Mouse (Mus musculus) heart, postnatal 25 days (tissue): ENCODE measurements around the gene Mtmr3. TPM values are rescaled to one million over a fixed set of nuclear protein-coding genes. Genes with fewer than 3 reads are reported as not detected.

Experiments
- DNase-seq: peaks from one replicate; pipeline ENCODE4 v3.0.0; 2022; ENCODE audit warnings: low spot score
- intact Hi-C: fragments of 180-260 bp; cut with DNase I; formaldehyde crosslinking; loops from one replicate; pipeline ENCODE4 v1.15.1; 2025
- total RNA-seq, 2 experiments: library from RNA; stranded (reverse); gene quantifications; 2 replicates each; pipeline ENCODE4 v1.2.3; 2021

Gene Mtmr3
- total RNA-seq, 2 experiments from 2014 or later, result 49.6 to 50.6 TPM

- intact Hi-C loops, result no loop called here
- DNase-seq, result no peak
Measured at GRCm38 (mm10) chr11:4543746-4544626, 50.7 kb downstream of the Mtmr3 start.

DNA sequence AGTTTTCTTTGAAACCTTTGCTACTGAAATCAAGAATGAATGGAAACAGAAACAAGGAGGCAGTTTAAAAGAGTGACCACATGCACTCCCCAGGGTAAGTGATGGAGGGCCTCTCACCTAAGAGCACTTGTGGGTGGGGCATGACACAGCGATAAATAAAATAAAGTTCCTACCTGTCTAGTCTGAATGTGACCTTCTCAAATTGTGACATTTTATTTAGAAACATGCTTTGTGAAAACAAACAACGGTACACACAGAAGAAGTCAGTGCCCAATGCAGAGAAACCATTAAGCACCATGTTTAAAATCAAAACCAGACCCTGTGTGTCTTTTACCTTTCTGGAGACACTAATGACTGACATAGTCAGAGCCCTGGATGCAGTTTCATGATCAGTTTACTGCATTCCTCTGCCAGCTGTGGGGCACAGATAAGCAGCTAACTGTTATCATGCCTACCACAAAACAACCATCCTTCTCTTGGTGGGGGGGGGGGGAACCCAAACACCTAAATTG lies 51.6 kb downstream of the Mtmr3 start:
- DNase-seq, result no peak
- intact Hi-C loops, result no loop called here

- DNase-seq, result no peak
- intact Hi-C loops, result no loop called here
Measured at GRCm38 (mm10) chr11:4536645-4537044, 58.0 kb downstream of the Mtmr3 start.

- intact Hi-C loops, result no loop called here
- no peak for DNase-seq
Measured at GRCm38 (mm10) chr11:4527132-4527531, 67.5 kb downstream of the Mtmr3 start.

GRCm38 (mm10) chr11:4522142-4522664 lies 72.5 kb downstream of the Mtmr3 start:
- intact Hi-C loops, result no loop called here
- DNase-seq, result no peak

GRCm38 (mm10) chr11:4518981-4519380 lies 75.7 kb downstream of the Mtmr3 start:
- DNase-seq, result no peak
- intact Hi-C loops, result loop anchor here (5.0 kb wide), 1 partner anchor 113 kb away; no protein-coding TSS in a partner anchor

- no peak for DNase-seq
- intact Hi-C loops, result no loop called here
Measured at GRCm38 (mm10) chr11:4507421-4507820, 87.2 kb downstream of the Mtmr3 start.

GRCm38 (mm10) chr11:4506486-4506885 lies 88.2 kb downstream of the Mtmr3 start:
- no peak for DNase-seq
- intact Hi-C loops, result no loop called here

DNA sequence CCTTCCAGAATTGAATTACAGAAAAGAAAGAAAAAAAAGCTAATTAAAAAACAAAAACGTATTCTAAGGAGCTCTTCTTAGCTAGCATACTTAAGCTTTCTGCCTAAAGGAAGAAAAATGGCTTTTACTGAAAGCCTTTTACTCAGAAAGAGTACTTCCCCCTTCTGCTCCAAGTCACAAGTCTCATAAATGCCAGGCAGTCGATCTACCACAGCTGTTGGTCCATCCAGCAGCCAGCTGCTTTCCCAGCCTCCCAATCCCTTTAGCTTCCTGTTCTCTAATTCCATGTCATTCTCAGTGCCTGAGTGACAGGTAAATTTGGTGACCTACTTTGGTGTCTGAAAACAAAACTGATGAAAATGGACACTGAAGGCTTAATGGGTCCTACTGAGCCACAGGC lies 92.5 kb downstream of the Mtmr3 start:
- intact Hi-C loops, result loop anchor here (5.0 kb wide), 1 partner anchor 135 kb away; the partner anchor contains the start of gene Ascc2
- no peak for DNase-seq

DNA sequence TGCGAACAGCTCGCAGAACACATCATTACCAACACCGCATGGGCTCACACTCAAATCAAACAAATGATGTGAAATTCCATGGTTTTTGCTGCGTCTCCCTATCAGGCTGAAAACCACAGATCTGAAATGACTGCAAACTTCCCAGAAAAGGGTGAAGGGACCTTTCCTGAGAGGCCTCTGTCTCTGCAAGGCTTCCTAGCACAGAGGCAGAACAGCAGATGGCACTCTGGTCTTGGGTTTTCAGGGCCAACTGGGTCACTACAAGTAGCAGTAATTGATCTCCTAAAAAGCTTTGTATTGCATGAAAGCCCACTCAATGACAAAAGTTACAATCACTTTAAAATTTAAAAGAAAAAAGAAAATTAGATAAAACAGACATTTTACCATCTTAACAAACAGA lies 93.8 kb downstream of the Mtmr3 start:
- intact Hi-C loops, result loop anchor here (5.0 kb wide), 1 partner anchor 136 kb away; the partner anchor contains the start of gene Ascc2
- DNase-seq, result no peak

DNA sequence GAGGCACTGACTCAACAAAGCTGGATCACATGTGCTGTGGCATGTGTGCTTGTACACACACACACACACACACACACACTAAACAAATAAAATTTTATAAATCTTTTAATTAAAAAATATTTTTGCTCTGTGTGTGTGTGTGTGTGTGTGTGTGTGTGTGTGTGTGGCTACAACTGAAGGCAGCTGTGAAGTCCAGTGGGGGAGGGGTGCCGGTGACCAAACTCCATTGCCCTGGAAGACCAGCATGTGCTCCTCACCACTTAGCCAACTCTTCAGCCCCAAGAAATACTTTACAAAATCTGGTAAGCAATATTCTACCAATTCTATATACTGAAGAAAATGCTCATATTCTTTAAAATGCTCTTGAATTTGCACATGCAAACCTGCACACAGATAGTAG lies 94.4 kb downstream of the Mtmr3 start:
- intact Hi-C loops, result loop anchor here (5.0 kb wide), 1 partner anchor 137 kb away; the partner anchor contains the start of gene Ascc2
- no peak for DNase-seq

GRCm38 (mm10) chr11:4499456-4499855 lies 95.2 kb downstream of the Mtmr3 start:
- no peak for DNase-seq
- intact Hi-C loops, result no loop called here

DNA sequence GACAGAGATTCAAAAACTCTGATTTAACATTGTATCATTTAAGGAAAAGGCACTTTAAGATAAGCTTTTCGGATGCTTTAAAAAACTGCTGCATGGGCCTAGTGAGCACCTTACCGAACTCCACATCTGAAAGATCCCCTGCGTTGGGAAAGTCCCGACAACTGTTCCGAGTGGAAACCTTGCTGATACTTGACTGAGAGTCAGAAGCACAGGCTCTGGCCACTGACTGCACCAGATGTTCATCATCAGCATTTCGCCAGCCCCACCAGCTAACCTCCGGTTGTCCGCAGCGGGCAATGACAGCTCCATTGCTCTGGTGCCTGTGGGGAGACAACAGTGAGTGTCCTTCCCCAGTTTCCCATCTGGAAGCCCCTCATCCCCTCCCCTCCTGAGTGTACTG lies 95.9 kb downstream of the Mtmr3 start:
- DNase-seq, result no peak
- intact Hi-C loops, result no loop called here

DNA sequence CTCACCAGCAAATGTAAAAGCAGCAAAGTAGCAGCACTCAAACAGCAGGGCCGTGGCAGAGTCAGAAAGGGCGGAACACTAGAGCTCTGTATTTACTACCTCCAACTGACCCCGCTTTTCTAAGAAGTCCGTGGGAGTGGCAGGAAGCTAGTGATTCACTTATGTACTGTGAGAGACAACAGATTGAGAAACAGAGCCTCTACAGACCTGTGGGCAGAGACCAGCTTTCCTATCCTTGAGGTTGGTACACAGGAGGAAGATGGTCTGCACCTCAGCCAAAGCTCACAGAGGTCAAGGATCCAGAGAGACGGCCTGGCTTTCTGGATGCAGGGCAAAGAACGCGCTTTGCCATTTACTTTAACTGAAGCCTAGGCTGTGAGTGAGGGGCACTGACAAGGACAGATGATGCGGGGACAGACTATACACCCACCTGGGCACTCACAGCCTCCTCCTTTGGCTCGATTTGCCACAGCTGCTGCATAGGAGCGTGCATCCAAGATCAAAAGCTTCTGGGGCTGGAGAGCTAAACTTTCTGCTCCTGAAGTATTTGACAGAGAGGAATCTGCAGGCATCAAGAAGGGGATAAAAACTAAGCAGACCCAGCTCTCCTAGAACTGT lies 97.1 kb downstream of the Mtmr3 start:
- DNase-seq, result no peak
- intact Hi-C loops, result no loop called here

- intact Hi-C loops, result no loop called here
- no peak for DNase-seq
Measured at GRCm38 (mm10) chr11:4495021-4495540, 99.6 kb downstream of the Mtmr3 start.

DNA sequence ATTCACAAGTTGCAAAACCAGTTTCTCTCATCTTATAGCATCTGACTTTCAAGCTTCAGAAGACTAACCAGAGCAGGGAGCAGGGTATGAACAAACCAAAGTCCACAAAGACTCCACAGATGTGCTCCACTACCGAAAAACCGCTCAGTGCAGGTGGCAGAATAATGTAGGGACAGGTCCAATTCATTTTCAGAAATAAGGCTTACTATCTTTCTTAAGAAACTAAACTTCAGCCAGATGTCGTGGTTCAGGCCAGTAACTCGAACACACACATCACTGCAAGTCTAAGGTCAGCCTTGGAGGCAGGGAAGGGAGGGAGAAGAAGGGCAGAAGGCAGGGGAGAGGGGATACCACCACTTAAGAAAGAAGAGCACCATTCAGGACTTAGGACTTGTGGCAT lies 105.5 kb downstream of the Mtmr3 start:
- intact Hi-C loops, result no loop called here
- no peak for DNase-seq

DNA sequence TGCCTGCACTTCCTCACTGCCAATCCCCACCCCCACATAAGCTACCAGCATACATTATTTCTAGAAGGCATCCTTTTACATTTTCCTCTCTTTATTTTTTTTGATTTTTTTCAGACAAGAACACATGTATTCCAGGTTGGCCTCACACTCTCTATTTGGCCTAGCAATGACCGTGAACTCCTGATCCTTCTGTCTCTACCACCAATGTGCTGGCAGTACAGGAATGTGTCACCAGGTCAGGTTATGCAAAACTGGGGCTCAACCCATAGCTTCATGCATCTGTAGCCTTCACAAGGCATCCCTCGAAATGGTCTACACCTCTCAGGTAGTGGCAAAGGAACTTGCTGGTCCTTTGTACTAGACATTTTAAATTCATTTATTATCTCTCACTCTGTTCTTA lies 105.9 kb downstream of the Mtmr3 start:
- intact Hi-C loops, result no loop called here
- no peak for DNase-seq

DNA sequence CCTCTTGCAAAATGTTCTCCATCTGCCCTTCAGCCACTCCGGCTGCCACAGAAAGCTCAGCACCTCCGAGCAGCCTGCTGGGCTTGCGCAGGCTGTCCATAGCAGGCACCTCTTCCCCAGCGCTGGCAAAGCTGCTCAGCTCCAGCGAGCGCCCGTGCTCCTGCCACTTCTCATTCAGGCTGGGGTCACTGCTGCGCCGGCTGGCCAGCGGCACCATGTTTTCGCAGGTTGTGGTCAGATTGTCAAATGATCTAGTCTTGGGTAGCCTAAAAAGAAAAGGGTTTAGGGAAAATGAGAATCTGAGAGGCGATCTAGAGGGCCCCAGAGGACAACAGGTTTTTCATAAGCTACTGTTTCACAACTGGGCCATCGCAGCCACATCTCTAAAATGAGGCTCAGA lies 106.3 kb downstream of the Mtmr3 start:
- no peak for DNase-seq
- intact Hi-C loops, result no loop called here

- no peak for DNase-seq
- intact Hi-C loops, result no loop called here
Measured at GRCm38 (mm10) chr11:4487401-4487965, 107.2 kb downstream of the Mtmr3 start.

DNA sequence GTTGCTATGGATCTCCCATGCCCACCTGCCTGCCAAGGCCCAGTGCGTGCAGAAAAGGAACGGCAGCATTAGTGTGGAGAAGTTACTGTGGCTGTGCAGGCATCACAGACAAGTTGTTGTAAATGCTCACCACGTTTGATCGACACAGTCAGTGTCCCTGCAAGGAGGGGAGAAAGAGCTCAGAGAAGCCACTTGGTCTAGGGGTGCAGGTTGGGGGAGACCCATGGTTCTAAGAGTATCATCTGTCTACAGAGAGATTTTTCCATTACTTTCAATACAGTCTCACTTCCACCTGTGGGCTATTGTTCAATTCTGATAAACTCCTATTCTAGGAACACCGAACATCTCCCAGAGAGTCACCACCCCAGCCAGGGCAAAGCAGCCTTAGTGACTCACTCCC lies 110.1 kb downstream of the Mtmr3 start:
- intact Hi-C loops, result no loop called here
- no peak for DNase-seq
